Mouse (Mus musculus) layer of hippocampus, postnatal 10 days (tissue): ENCODE data around the gene Gm42715. TPM values are rescaled to one million over a fixed set of nuclear protein-coding genes. Genes with fewer than 3 reads are reported as not detected.
"Not testable (repeated sequence)": the region's sequence is repeated elsewhere in the genome, so short reads cannot be mapped to it uniquely, and the experiment has no call there.

ENCODE experiments used
- DNase-seq, 2 experiments: peaks; one replicate each; pipeline ENCODE4 v3.0.0; 2021; ENCODE audit warnings: low spot score in 2 of 2
- total RNA-seq, 2 experiments: library from RNA; stranded (reverse); gene quantifications; 2 replicates each; pipeline ENCODE4 v1.2.3; 2021

Gm42715 gene
- total RNA-seq, 2 experiments from 2014 or later: 11.2 to 19.2 TPM

GRCm38 (mm10) chr7:127497382-127497781 is 22.0 kb upstream of the Gm42715 start:
- no peak for DNase-seq

DNA sequence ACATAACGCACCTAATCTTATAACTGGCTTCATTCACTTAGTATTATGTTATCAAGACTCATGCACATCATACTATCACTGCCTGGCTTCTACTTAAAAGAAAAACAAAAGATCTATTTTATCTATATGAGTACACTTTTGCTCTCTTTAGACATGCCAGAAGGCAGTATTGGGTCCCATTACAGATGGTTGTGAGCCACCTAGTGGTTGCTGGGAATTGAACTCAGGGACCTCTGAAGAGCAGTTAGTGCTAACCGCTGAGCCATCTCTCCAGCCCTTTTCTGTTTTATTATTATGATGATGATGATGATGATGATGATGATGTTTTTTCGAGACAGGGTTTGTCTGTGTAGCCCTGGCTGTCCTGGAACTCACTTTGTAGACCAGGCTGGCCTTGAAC is 21.0 kb upstream of the Gm42715 start:
- peak in 1 of 2 experiments; percentile 48 for DNase-seq

DNA sequence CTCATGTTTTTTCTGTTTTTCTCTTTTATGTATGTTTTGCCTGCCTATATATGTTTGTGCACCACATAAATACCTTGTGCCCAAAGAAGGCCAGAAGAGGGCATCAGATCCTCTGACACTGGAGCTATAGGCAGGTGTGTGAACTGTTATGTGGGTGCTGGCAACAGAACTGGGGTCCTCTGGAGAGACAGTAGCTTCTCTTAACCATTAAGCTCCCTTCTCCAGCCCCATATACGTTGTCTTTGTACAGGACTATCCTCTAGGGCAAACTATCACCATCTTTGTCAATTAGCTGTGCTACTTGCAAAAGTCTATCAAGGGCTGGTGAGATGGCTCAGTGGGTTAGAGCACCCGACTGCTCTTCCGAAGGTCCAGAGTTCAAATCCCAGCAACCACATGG is 11.1 kb upstream of the Gm42715 start:
- DNase-seq: no peak

DNA sequence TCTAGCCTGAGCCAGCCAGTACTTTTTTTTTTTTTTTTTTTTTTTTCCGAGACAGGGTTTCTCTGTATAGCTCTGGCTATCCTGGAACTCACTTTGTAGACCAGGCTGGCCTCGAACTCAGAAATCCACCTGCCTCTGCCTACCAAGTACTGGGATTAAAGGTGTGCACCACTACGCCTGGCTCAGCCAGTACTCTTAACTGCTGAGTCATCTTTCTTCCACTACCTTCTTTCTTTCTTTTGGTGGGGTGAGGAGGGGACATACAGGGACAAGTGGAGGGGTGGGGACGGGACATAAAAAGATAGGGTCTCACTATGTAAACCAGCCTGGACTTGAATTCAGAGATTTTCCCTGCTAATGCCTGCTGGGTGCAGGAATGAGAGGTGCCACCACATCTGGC is 9.6 kb upstream of the Gm42715 start:
- DNase-seq: not testable (repeated sequence)

DNA sequence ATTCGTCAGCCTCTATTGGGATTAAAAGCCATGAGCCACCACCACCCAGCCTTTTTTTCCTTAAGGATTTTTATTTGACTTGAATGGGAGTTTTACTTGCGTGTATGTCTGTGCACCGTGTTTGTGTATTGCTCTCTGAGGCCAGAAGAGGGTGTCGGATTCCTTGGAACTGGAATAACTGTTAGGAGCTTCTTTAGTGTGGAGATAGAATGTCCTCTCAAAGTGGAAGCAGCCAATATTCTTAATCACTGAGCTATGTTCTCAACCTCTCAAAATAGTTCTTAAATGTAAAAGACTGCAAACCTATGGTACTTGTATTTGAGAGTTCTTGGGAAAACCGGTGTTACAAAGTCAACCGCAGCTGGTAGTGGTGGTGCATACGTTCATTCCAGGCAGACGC is 8.1 kb upstream of the Gm42715 start:
- no peak for DNase-seq

GRCm38 (mm10) chr7:127511808-127512230 is 7.6 kb upstream of the Gm42715 start, which contains the start of gene Srcap:
Gene Srcap (plus strand): TSS chr7:127511983.
- DNase-seq: peak; percentile 93

GRCm38 (mm10) chr7:127512231-127513015 is 7.0 kb upstream of the Gm42715 start:
- DNase-seq: peak; percentile 85 to 91

DNA sequence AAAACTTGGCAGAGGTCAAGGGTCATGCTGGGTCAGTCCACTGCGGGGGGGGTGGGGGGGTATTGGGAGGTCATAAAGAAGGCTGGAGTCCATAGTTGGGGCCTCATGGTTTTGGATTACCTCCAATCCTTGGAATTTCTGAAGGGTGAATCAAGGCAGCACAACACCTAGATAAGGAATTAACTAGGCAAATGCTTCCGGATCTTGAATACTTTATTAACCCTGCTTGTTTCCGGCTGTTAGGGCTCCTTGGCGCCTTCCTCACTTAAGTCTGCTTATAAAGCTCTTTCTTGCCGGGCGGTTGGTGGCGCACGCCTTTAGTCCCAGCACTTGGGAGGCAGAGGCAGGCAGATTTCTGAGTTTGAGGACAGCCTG is 6.4 kb upstream of the Gm42715 start:
- DNase-seq: peak; percentile 12 to 27

DNA sequence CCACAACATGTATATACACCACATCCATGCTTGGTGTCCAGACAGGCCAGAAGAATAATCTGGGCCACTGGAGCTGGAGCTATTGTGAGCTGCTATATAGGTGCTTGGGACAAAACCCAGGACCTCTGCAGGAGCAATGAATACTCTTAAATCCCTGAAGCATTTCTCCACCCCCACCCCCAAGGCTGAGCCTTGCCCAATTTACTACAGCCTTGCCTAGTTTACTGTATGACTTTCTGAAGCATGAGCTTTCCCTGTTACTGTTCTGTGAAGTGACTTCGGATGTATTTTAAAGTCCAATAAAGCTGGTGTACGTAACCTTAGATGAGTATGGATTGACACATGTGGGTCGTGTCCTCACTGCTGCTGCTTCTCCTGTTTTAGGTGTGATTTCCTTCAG is 5.6 kb upstream of the Gm42715 start:
- DNase-seq: no peak

DNA sequence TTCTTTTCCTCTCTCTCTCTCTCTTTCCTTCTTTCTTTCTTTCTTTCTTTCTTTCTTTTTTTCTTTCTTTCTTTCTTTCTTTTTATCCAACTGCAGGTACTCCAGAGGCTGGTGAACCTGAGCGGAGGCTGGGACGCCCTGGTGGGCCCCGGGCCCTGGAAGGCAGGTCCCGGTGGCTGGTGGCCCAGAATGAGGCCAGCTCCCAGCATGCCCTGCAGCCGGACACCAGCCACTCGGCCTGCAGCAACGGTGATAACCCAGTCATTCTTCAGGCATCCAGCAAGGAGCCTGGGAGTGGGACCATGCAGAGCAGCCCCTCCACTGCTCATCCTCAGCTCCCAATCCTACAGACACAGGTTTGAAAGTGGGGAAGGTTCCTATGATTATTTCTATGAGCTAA is 3.5 kb upstream of the Gm42715 start:
- DNase-seq: no peak

- no peak for DNase-seq
Measured at GRCm38 (mm10) chr7:127516344-127516743, 3.0 kb upstream of the Gm42715 start.

GRCm38 (mm10) chr7:127541671-127542070 is 22.3 kb downstream of the Gm42715 start:
- no peak for DNase-seq

GRCm38 (mm10) chr7:127549116-127549835 is 29.9 kb downstream of the Gm42715 start:
- peak; percentile 51 to 59 for DNase-seq

GRCm38 (mm10) chr7:127551558-127551957 is 32.2 kb downstream of the Gm42715 start:
- DNase-seq: no peak

- DNase-seq: no peak
Measured at GRCm38 (mm10) chr7:127560580-127560979, 41.2 kb downstream of the Gm42715 start.

DNA sequence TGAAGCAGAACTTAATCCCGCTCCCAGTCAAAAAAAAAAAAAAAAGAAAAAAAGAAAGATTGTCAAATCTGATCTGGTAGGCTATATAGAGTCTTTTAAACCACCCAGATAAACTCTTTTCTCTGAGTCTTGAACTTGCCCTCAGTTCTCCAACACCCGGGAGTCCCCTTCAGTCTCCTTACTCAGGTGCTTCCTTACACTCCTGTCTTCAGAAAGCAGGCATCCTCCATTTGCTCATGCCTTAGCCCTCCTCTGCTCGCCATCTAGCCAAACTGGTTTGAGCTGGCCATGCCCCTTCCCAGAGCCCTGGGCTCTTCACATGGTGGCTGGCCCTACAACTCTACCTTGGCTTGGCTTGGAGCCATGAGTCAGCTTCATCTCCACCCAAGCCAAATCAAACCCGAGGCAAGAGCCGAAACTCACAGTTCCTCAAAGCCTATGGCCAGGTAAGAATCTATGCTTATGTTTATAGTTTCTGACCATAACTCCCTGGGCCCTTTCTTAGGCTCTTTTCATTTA is 42.0 kb downstream of the Gm42715 start, which contains the start of gene Tmem265:
TSS of gene Tmem265 (plus strand) at position 51 of the 519 bp plus-strand sequence.
- no peak for DNase-seq

GRCm38 (mm10) chr7:127564381-127565150 is 45.2 kb downstream of the Gm42715 start:
- no peak for DNase-seq

- peak; percentile 85 to 88 for DNase-seq
Measured at GRCm38 (mm10) chr7:127572895-127573471, 53.6 kb downstream of the Gm42715 start, which contains the start of gene Phkg2. Gene Phkg2 (plus strand): TSS chr7:127573340.

- DNase-seq: peak in 1 of 2 experiments; percentile 16
Measured at GRCm38 (mm10) chr7:127573503-127574008, 54.2 kb downstream of the Gm42715 start.

- no peak for DNase-seq
Measured at GRCm38 (mm10) chr7:127574115-127574514, 54.7 kb downstream of the Gm42715 start.

DNA sequence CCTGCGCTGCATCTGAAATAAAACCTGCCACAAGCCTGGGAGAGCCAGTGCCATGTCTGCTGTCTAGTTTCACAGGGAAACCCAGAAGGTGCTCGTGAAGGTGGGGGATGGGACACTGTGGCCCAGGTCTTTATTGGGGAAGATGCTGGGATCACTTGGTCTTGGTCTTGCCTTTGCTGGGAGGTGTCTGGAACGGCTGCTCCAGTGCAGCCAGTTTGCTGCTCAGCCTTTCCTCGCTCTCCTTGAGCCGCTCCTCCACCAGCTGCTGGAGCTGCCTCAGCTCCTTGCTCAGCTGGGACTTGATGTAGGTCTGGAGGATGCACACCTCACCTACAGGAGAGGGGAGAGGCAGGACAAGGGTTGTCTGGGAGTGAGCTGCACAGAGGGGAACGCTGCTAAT is 63.9 kb downstream of the Gm42715 start:
- DNase-seq: no peak
